Mouse (Mus musculus): ENCODE measurements around the gene Rdh16f1. TPM values are rescaled to one million over a fixed set of nuclear protein-coding genes. Genes with fewer than 3 reads are reported as not detected.

The Rdh16f1 gene
- polyA plus RNA-seq (2014; fragmentation: Nextera tagmentation; extraction: Ambion mirVana), result not detected in 2 replicates

- 79% methylated on average over 8 of the region's 9 CpGs for WGBS
- no peaks in the 10 kb centered on the region for H3K27me3 ChIP-seq (ENCODE audit: control insufficient read depth, insufficient read depth, low read length)
- no peak within 1 kb of the TSS for H3K4me3 ChIP-seq (ENCODE audit: low read depth, low read length)
- no peak for DNase-seq (ENCODE audit: low spot score)
- no peaks in the 10 kb centered on the region for H3K36me3 ChIP-seq (ENCODE audit: control insufficient read depth, insufficient read depth, low read length)
- no peak within 1 kb of the TSS for H3K4me2 ChIP-seq (replicated peaks; ENCODE audit: low read depth, low read length)
- no peak for ATAC-seq (ENCODE audit: low FRiP score)
- H3K9me3 ChIP-seq (ENCODE audit: control insufficient read depth, low read length), result no peaks in the 10 kb centered on the region
- H3K4me1 ChIP-seq (replicated peaks; ENCODE audit: control insufficient read depth, insufficient read depth, low read length), result no peaks in the 10 kb centered on the region
- no peak within 1 kb of the TSS for H3K27ac ChIP-seq (ENCODE audit: low read depth, low read length)
- no peak within 1 kb of the TSS for H3K9ac ChIP-seq (ENCODE audit: low read depth, low read length)
These were observed at the start of gene Rdh16f1, which contains the start of gene Rdh1 for GRCm38 (mm10) chr10:127759181-127760110. Rdh16f1 (plus strand) TSS chr10:127759787. Rdh1 (plus strand) TSS chr10:127759721.

DNA sequence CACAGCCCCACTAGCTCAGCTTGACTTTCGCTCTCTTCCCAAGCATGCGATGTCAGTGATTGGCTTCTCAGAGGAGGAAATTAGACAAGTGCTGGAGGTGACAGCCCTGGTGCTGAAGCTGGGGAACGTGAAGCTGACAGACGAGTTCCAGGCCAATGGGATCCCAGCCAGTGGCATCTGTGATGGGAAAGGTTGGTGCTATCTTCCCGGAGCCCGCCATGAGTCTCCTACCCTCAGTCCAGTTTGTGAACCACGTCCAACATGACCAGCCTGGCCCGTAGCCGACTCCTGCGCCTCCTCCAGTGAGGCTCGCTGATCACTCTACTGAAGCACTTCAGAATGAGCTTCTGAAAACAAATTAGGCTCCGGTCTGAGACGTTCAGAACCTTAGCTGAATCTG is 49.3 kb upstream of the Rdh16f1 start:
- DNase-seq (ENCODE audit: low spot score) (no peak), ATAC-seq (ENCODE audit: low FRiP score) (no peak)
- no peak overlapping the region for H3K9ac ChIP-seq (ENCODE audit: low read depth, low read length)
- H3K9me3 ChIP-seq (ENCODE audit: control insufficient read depth, low read length), result no peaks in the 10 kb centered on the region
- no peak overlapping the region for H3K27ac ChIP-seq (ENCODE audit: low read depth, low read length)
- H3K4me3 ChIP-seq (ENCODE audit: low read depth, low read length), result no peak overlapping the region
- 84% methylated on average over 13 of the region's 13 CpGs for WGBS
- H3K4me1 ChIP-seq (replicated peaks; ENCODE audit: control insufficient read depth, insufficient read depth, low read length), result no peaks in the 10 kb centered on the region
- H3K4me2 ChIP-seq (replicated peaks; ENCODE audit: low read depth, low read length), result no peak overlapping the region
- no peaks in the 10 kb centered on the region for H3K36me3 ChIP-seq (ENCODE audit: control insufficient read depth, insufficient read depth, low read length)
- no peaks in the 10 kb centered on the region for H3K27me3 ChIP-seq (ENCODE audit: control insufficient read depth, insufficient read depth, low read length)

DNA sequence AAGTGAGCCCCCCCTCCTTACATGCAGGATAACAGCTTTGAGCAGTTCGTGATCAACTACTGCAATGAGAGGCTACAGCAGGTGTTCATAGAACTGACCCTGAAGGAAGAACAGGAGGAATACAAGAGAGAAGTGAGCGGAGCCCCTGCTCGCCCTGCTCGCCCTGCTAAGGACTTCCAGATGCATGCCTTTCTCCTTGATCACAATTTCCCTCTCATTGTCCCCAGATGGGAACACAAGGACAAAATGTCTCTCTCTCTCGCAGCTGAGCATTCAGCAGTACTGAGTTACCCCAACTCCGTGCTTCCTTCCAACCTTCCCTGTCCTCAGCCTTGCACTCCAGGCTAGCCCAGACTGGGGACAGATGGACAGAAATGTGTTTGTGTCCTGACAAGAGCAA is 46.9 kb upstream of the Rdh16f1 start:
- no peak overlapping the region for H3K4me3 ChIP-seq (ENCODE audit: low read depth, low read length)
- no peaks in the 10 kb centered on the region for H3K9me3 ChIP-seq (ENCODE audit: control insufficient read depth, low read length)
- H3K4me2 ChIP-seq (replicated peaks; ENCODE audit: low read depth, low read length), result no peak overlapping the region
- H3K4me1 ChIP-seq (replicated peaks; ENCODE audit: control insufficient read depth, insufficient read depth, low read length), result no peaks in the 10 kb centered on the region
- no peak overlapping the region for H3K9ac ChIP-seq (ENCODE audit: low read depth, low read length)
- ATAC-seq (ENCODE audit: low FRiP score) (no peak), DNase-seq (ENCODE audit: low spot score) (no peak)
- H3K27me3 ChIP-seq (ENCODE audit: control insufficient read depth, insufficient read depth, low read length), result no peaks in the 10 kb centered on the region
- no peaks in the 10 kb centered on the region for H3K36me3 ChIP-seq (ENCODE audit: control insufficient read depth, insufficient read depth, low read length)
- 75% methylated on average over 6 of the region's 6 CpGs for WGBS
- no peak overlapping the region for H3K27ac ChIP-seq (ENCODE audit: low read depth, low read length)

- H3K4me3 ChIP-seq (ENCODE audit: low read depth, low read length), result no peak overlapping the region
- H3K9me3 ChIP-seq (ENCODE audit: control insufficient read depth, low read length), result no peaks in the 10 kb centered on the region
- H3K27me3 ChIP-seq (ENCODE audit: control insufficient read depth, insufficient read depth, low read length), result no peaks in the 10 kb centered on the region
- DNase-seq (ENCODE audit: low spot score) (peak; percentile 44), ATAC-seq (ENCODE audit: low FRiP score) (peak; percentile 70)
- H3K4me1 ChIP-seq (replicated peaks; ENCODE audit: control insufficient read depth, insufficient read depth, low read length), result peaks cover 15% of the 10 kb centered on the region
- H3K27ac ChIP-seq (ENCODE audit: low read depth, low read length), result peak overlapping the region; percentile 30; the same call in 1 of the 2 replicates
- H3K36me3 ChIP-seq (ENCODE audit: control insufficient read depth, insufficient read depth, low read length), result no peaks in the 10 kb centered on the region
- peak overlapping the region; percentile 38 for H3K9ac ChIP-seq (ENCODE audit: low read depth, low read length)
- H3K4me2 ChIP-seq (replicated peaks; ENCODE audit: low read depth, low read length), result peak overlapping the region; percentile 31
- WGBS, result 13% methylated on average over 20 of the region's 20 CpGs
These were observed 37.7 kb upstream of the Rdh16f1 start for GRCm38 (mm10) chr10:127721671-127722418.

- no peak for ATAC-seq (ENCODE audit: low FRiP score)
- H3K4me3 ChIP-seq (ENCODE audit: low read depth, low read length), result no peak within 1 kb of the TSS
- H3K4me2 ChIP-seq (replicated peaks; ENCODE audit: low read depth, low read length), result no peak within 1 kb of the TSS
- no peak within 1 kb of the TSS for H3K27ac ChIP-seq (ENCODE audit: low read depth, low read length)
- DNase-seq (ENCODE audit: low spot score), result no peak
- H3K9me3 ChIP-seq (ENCODE audit: control insufficient read depth, low read length), result no peaks in the 10 kb centered on the region
- 73% methylated on average over 3 of the region's 3 CpGs for WGBS
- no peaks in the 10 kb centered on the region for H3K27me3 ChIP-seq (ENCODE audit: control insufficient read depth, insufficient read depth, low read length)
- peaks cover 15% of the 10 kb centered on the region for H3K4me1 ChIP-seq (replicated peaks; ENCODE audit: control insufficient read depth, insufficient read depth, low read length)
- no peaks in the 10 kb centered on the region for H3K36me3 ChIP-seq (ENCODE audit: control insufficient read depth, insufficient read depth, low read length)
- no peak within 1 kb of the TSS for H3K9ac ChIP-seq (ENCODE audit: low read depth, low read length)
These were observed 35.4 kb upstream of the Rdh16f1 start, which contains the start of gene Tac2 for GRCm38 (mm10) chr10:127724178-127724577. Tac2 (plus strand) TSS chr10:127724478.

GRCm38 (mm10) chr10:127725136-127725535 is 34.5 kb upstream of the Rdh16f1 start:
- Histone ChIP-seq H3K4me1 (replicated peaks; ENCODE audit: control insufficient read depth, insufficient read depth, low read length) (peaks cover 15% of the 10 kb centered on the region), H3K9me3 (ENCODE audit: control insufficient read depth, low read length) (no peaks in the 10 kb centered on the region), H3K27ac (ENCODE audit: low read depth, low read length) (no peak overlapping the region), H3K4me2 (replicated peaks; ENCODE audit: low read depth, low read length) (no peak overlapping the region), H3K4me3 (ENCODE audit: low read depth, low read length) (no peak overlapping the region), H3K9ac (ENCODE audit: low read depth, low read length) (no peak overlapping the region), H3K27me3 (ENCODE audit: control insufficient read depth, insufficient read depth, low read length) (no peaks in the 10 kb centered on the region), H3K36me3 (ENCODE audit: control insufficient read depth, insufficient read depth, low read length) (no peaks in the 10 kb centered on the region)
- no peak for DNase-seq (ENCODE audit: low spot score)
- ATAC-seq (ENCODE audit: low FRiP score), result no peak
- 94% methylated on average over 4 of the region's 4 CpGs for WGBS

- Histone ChIP-seq H3K27ac (ENCODE audit: low read depth, low read length) (no peak overlapping the region), H3K4me3 (ENCODE audit: low read depth, low read length) (no peak overlapping the region), H3K9ac (ENCODE audit: low read depth, low read length) (no peak overlapping the region), H3K4me2 (replicated peaks; ENCODE audit: low read depth, low read length) (no peak overlapping the region), H3K9me3 (ENCODE audit: control insufficient read depth, low read length) (no peaks in the 10 kb centered on the region), H3K27me3 (ENCODE audit: control insufficient read depth, insufficient read depth, low read length) (no peaks in the 10 kb centered on the region), H3K36me3 (ENCODE audit: control insufficient read depth, insufficient read depth, low read length) (no peaks in the 10 kb centered on the region), H3K4me1 (replicated peaks; ENCODE audit: control insufficient read depth, insufficient read depth, low read length) (no peaks in the 10 kb centered on the region)
- 81% methylated on average over 8 of the region's 8 CpGs for WGBS
- DNase-seq (ENCODE audit: low spot score), result no peak
- no peak for ATAC-seq (ENCODE audit: low FRiP score)
These were observed 31.1 kb upstream of the Rdh16f1 start for GRCm38 (mm10) chr10:127728437-127728836.

DNA sequence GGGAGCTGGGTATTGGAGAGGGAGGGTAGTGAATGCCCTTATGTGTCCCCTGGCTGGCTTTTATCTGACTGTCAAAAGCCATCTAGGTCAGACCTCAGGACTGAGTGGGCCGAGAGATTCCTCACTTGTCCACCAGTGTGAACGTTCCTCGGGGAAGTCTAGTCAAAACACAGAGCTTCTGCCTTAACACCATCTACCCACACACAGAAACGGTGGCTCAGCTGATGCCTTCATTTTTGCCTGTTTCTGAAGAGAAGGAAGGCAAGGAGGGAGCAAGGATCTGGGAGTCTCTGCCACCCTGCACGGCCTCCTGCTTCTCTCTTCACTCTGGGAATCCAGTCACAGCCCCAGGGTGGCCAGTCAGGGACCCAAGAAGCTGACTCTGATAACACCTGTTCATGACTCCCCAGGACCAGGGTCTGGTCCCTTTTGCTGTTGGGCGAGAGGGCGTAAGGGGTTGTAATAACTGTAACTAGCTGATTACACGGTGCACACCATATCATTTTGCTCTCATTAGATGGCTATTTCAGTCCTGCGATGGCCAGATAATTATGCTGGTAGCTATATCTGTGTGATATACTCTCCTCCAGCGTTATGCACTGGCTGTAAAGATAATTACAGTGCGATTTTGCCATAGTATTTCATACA is 29.2 kb upstream of the Rdh16f1 start:
- H3K27me3 ChIP-seq (ENCODE audit: control insufficient read depth, insufficient read depth, low read length), result no peaks in the 10 kb centered on the region
- no peak overlapping the region for H3K4me3 ChIP-seq (ENCODE audit: low read depth, low read length)
- H3K27ac ChIP-seq (ENCODE audit: low read depth, low read length), result no peak overlapping the region
- ATAC-seq (ENCODE audit: low FRiP score) (no peak), DNase-seq (ENCODE audit: low spot score) (no peak)
- no peaks in the 10 kb centered on the region for H3K9me3 ChIP-seq (ENCODE audit: control insufficient read depth, low read length)
- no peak overlapping the region for H3K9ac ChIP-seq (ENCODE audit: low read depth, low read length)
- H3K4me2 ChIP-seq (replicated peaks; ENCODE audit: low read depth, low read length), result no peak overlapping the region
- no peaks in the 10 kb centered on the region for H3K4me1 ChIP-seq (replicated peaks; ENCODE audit: control insufficient read depth, insufficient read depth, low read length)
- no peaks in the 10 kb centered on the region for H3K36me3 ChIP-seq (ENCODE audit: control insufficient read depth, insufficient read depth, low read length)
- 71% methylated on average over 11 of the region's 11 CpGs for WGBS

Measured in hindbrain, embryonic 11.5 days (tissue).